Mouse (Mus musculus) ES-CJ7 (cell line): Measurements from ENCODE around the gene Arhgef25.

Experiments
- DNase-seq: peaks from one replicate; pipeline ENCODE4 v3.0.0; 2011; ENCODE audit warnings: low read depth, low spot score

The Arhgef25 gene

DNA sequence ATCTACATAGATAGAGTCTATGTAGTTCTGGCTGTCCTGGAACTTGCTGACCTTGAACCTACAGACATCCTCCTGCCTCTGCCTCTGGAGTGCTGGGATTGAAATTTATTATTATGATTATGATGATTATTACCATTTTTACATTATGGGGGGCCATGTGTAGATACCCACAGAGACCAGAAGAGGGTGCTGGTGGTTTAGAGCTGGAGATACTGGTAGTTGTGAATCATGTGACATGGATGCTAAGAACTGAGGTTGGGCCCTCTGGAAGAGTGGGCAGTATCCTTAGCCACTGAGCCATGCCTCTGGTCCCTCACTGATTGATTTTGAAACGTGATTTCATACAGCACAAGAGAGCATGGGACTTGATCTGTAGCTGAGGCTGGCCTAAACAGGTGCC, 3.4 kb downstream of the Arhgef25 start:
- peak; percentile 31 for DNase-seq

DNA sequence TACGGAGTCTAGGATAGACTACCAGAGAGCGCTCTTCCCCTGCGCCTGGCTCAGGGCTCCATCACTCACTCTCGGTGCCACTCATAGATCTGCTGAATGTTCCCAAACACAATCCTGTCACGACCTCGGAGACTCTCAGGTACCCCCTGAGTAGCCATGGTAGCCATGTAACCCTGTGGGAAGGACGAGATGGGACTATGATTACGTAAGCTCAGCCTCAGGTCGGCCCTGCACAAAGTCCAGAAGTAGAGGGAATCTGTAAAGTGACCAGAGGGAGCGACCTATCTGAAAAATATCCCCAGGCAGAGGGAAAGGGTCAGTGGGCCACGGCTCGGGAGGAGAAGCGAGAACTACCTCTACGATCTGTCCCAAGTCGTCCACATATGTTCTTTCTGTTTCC, 4.4 kb downstream of the Arhgef25 start:
- no peak for DNase-seq

DNA sequence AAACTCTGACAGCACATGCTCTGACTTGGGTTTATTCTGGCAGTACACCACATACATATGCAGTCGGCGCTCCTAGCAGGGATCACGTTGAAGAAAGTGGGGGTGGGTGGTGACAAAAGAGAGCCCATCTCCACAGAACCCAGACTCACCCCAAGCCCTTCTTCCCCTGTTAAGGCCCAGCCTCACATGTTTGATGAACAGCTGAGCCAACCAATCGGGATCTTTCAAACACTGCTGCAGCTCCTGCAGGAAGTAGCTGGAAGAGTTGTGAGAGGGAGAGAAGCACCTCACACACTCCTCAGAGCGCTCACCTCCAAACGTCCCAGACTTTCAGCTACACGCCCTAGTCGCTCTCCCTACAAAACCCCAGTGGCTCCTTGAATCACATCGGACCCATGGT, 4.8 kb downstream of the Arhgef25 start:
- peak; percentile 86 for DNase-seq

DNA sequence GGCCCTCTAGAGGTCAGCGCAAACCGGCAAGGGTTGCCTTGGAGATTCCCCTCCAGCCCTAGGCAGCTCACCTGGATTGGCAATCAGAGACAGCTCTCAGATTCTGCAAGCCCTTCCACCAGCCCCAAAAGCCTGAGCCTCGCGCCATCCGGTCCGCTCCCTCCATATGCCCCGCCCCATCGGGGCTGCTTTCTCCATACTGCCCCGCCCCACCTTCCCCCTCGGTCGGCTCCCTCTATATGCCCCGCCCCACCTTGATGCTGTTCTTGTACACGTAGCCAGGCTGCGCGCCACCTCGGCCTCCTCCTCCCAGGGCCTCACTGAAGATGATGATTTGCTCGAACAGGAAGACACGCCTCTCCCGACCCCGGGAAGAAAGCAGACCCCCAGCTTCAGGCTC, 6.1 kb downstream of the Arhgef25 start:
- DNase-seq: peak; percentile 93

DNA sequence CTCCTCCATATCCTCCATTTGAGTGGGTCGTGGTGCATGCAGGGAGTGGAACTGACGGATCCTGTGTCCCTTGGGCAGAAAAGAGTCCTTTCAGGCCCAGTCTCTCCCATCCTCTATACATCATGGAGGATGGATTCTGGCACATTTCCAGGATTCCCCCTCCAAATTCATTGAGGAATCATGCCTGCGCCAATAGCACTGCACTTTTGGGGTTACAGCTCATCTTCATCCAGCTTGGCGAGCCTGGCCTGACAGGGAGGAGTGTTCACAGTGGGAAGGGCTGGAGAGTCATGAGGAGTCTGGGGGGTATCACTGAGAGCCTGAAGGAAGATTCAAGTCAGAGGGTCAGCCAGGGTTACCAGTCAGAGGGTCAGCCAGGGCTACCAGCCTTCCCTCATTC, 7.3 kb downstream of the Arhgef25 start:
- DNase-seq: no peak

DNA sequence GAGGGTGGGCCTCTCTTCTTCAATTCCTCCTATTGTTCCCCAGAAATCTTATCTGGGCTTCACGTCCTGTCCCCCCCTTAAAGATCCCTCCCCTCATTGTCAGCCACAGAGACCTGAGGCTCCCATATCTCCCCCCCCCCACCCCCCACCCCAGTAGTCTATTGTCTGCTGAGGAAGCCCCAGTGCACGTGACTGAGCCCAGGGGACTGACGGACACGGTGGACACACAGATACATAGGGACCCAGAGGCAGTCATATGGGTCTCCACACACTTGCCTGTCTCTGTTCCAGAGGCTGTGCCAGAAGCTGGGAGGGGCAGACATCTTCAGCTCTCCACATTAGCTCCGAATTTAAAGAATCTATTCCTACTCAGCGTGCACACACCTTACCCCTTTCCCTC, 8.3 kb downstream of the Arhgef25 start:
- no peak for DNase-seq

DNA sequence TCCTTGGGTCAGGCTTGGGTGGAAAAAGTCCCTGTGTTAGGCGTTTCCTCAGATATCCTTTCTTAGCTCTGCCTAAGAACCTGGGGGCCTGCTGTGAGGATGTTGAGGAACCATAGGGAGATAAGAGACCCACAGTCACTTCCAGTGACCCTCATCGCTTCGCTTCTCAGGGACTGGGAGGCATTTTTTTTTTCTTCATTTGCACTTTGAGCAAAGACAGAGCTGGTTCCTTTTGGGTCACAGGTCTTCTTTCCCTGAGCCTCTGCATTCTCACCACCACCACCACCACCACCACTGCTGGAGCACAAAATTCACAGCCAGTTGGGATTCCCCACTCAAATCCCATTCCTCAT, 9.2 kb downstream of the Arhgef25 start:
- no peak for DNase-seq

DNA sequence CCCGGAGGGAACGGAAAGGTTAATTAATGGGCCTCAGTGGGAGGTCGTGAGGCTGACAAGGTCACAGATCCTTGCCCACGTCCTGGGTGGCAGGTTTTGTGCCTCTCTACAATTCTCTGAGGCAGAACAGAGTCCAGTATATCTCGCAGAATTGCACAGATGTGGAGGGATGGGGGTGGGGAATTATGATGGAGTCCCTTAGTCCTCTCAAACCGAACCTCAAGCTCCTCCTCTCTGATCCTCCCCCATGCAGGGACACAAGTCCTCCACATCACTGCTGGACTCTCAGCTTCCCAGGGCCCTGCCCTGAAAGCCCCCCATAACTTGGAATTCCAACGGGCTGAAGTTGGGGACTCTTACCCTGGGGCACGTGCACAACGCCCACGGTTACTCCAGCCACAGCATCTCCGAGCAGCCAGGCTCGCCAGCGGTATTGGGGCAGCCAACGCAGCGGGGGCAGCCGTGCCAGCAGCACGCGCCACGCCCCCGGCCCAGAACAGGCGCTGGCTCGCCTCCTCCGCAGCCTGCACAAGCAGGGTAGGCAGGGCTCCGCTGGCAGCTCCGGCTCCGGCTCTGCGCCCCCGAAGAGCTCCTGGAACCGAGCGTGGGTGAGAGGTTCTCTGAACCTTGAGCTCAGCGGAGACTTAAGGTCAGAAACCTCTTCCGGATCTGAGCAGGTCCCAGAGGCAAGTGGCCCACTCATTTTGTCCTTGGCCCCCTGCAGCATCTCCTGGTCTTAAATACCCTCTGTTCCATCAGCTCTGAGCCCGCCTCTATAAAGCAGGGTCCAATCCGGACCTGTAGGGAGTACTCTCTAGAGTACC, 9.8 kb downstream of the Arhgef25 start, which contains the start of gene Slc26a10:
Gene Slc26a10 (minus strand): TSS at position 775 of the 824 bp plus-strand sequence.
- no peak for DNase-seq

DNA sequence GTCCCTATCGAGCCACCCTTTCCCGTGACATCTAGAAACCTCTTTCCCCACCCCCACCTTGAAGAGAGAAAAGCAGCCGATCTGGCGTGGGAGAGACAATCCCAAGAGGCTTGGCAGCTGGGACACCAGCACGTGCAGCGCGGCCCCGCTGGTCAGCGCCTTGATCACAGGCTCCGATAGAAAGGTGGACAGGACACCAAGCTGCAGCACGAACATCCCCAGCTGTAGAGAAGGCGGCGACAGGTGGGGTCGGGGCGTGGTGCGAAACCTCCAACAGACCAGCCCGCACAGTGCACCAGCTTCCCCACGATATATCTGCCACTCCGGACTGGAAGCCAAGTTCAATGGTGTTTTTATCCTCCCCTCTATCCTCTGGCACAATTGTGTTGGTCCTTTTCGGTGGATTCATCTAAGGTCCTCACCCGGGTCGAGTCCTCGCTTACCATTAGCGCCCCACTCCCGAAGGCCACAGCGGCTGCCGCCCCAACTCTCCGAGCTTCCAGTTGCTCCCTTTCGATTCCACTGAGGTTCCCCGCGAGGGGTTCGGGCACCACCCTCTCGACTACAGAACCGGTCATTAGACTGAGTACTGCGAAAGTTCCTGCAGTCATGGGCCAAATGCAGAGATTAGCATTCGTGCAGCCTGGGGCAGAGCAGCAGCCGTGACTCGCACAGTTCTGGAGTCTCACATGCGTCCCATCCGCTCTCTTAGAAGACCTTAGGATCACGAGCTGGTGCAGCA, 11.4 kb downstream of the Arhgef25 start:
- no peak for DNase-seq

DNA sequence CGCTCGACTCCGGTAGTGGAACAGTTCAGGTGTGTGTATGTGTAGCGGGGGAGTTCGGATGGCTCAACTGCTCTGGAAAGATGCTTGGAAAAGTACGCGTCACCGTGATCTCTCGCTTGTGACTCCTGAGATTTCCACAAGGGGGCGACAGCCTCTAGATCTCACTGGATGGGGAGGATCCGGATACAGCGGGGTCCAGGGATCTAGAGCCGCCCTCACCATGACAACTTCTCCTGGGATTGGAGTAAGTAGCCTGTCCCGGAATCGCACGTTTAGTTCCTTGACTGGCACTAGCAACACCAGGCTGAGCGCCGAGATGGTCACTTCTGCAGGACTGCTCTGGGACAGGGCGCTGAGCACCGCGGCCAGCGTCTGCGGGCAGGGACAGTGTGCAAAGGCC, 12.2 kb downstream of the Arhgef25 start:
- DNase-seq: peak; percentile 91

DNA sequence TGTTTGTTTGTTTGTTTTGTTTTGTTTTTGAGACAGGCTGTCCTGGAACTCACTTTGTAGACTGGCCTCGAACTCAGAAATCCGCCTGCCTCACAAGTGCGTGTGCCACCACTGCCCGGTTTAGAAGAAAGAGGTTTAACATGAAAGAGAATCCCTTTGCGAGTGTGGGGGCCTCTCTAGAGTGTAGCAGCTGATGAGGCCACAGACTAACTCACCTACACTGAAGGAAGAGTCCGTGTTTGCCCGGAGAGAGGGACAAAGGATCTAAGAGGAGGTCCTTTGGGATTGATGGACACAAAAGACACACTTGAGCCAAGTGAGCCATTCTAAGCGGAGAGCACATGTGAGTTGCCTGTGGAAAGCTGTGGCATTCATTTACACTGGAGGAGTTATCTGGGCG, 12.6 kb downstream of the Arhgef25 start:
- no peak for DNase-seq

DNA sequence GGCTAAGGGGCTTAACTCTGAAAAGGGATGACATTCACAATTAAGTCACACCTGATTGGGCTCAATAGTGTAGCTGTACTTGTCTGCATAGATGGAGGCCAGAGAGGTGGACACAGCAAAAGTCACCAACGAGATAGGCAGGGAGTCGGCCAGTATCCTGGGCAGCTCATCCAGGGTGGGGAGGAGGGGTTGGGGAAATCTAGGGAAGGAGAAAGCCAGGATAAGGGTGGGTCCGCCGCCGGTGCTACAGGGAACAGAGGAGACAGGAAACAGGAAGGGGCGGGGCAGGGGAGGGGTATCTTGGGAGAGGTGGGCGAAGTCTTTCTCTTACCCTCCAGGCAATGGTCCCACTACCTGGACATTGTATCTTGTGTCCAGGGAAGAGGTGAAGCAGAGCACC, 13.1 kb downstream of the Arhgef25 start:
- peak; percentile 60 for DNase-seq

DNA sequence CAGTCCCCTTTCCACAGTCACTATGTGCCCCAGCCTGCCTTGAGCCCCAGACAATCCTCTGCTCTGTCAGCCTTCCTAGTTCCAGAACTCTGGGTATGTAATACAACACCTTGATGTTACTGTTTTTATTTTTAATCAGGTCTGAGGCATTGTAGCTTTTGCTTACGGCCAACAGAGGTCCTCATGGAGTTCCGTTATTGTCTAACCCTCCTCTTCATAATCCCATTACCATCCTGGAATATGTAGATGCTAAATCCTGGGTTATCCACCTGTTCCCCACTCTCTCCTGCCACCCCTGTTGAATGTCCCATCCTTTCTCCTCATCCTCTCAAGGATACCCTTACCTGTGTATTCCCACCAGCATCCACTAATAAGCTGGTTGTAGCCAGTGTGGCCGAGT, 13.7 kb downstream of the Arhgef25 start:
- DNase-seq: no peak

DNA sequence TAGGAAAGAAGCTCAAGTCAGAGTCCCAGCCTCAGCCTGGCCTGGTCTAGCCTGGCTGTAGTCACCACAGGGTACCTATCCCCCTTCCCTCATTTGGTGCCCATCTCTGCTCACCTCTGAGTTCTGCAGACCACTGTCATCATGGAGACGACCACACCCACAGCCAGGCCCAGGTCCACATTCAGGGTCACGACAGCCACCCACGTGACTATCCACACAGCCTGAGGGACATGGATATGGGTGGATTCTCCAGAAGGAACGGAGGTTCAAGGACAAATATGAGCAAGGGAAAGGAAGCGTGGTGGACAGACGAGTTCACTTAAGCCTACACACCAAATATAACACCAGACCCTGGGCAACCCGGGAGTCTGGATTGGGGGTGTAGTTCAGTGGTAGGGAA, 15.7 kb downstream of the Arhgef25 start:
- DNase-seq: no peak

DNA sequence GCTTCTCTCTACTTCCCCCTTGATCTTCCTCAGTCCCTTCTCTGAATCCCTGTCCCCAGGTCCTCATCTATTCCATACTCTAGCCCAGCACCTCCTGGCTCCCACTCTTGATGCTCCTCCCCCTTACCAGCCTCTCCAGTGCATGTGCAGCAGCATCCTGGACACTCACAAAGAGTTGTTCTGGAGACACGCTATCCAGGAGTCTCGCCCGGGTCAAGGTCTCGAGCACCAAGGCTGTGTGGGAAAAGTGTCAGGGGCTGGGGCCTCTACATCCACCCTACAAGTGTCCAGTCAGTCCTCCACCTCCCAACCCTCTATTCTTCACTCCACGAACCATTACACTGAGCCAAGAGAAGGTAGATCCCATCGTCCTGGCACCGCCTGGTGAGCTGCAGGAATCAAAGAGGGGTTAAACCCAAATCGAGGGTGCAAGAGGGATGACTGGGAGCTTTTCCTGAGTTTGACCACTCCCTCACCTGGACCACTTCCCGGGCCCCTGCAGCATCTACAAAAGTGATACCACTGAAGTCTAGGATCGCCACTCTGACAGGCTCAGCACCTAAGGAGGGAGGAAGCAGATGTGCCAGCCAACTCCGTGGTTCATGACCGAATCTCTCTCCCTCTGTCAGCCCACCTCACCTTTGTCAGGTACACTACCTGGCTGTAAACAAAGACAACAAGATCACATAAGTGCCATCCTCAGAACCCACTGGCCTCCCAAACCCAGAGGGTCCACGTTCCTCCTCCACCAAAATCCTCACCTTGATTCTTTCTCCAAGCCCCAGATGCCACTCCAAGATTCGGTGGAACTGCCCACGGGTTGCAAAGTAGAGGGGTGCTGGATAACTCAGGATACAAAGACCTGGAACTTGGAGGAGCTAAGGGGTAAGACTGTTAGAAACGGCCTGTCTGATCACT, 16.5 kb downstream of the Arhgef25 start:
- DNase-seq: no peak

DNA sequence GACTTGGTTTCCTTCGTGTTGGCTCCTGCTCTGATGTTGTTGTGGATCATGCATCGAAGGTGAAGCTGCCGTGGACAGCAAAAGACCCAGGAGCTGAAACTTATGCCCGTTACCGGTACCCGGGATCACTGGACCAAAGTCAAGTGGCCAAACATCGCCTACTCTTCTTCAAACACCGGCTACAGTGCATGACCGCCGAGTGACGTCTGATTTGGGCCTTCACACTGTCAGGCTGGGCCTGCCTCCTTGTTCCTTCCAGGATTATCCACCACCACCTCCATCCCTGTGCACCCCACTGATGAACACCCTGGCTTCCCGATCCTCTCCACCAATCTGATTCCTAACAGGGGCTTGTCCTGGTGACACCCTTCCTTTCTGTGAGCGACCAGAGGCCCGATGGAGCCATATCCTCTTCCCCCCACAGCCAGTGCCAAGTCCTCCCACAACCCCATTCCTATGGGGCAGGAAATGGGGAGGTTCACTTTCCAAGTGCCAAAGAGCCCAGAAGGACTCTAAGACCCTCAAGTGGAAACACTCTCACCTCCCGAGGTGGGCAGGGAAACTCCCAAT, 18.2 kb downstream of the Arhgef25 start:
- DNase-seq: peak; percentile 7

DNA sequence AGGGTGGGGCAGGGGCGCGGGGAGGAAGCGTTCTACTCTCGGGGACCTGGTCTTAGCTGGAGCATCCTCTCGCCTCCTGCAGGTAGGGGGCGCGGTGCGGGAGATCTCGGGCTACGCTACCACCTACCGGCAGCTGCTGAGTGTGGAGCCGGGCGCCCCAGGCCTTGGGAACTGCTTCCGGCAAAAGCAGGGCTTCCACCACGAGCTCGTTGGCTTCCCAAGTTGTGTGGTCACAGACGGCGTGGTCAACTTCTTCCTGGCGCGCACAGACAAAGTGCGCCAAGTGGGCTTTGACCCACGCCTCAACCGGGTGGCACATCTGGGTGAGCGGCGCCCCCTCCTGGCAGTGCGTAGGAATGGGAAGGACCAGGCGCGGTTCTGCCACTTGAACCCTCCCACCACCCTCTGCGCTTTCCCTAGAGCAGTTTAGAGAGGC, 19.0 kb downstream of the Arhgef25 start:
- DNase-seq: peak; percentile 89

DNA sequence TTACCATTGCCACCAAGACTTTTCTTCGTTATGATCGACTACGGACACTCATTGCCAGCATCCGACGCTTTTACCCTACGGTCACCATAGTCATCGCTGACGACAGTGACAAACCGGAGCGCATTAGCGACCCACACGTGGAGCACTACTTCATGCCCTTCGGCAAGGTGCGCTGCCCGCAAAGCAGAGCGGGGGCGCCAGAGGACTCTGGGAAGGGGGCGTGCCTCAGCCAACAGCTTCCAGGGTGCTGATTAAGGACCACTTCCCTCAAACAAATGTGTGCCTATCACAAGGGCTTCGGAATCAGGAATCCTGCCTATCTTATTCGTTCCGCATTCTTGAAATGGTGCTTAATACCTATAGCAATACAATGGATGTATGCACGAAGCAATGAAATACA, 19.9 kb downstream of the Arhgef25 start:
- DNase-seq: peak; percentile 74

DNA sequence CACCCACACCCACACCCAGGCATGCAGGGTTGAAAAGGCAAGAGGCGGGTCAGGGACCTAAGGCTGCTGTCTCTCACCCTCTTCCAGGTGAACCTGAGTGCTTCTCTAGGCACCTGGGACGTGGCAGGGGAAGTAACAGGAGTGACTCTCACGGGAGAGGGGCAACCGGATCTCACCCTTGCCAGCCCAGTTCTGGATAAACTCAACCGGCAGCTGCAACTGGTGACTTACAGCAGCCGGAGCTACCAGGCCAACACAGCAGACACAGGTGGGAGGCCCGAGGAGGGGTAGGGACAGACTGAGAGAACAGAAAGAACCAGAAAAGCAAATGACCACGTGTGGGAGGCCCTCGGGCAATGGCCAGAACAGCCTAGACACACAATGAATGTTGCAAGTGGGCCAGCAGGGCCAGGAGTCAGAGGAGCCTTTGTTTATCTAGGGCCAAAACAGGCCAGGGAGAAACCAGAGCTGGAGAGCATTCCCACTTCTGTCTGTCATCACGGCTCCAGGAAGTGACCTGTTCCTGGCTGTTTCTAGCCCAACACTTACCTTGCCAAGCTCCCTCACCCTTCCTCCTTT, 22.2 kb downstream of the Arhgef25 start:
- DNase-seq: no peak

DNA sequence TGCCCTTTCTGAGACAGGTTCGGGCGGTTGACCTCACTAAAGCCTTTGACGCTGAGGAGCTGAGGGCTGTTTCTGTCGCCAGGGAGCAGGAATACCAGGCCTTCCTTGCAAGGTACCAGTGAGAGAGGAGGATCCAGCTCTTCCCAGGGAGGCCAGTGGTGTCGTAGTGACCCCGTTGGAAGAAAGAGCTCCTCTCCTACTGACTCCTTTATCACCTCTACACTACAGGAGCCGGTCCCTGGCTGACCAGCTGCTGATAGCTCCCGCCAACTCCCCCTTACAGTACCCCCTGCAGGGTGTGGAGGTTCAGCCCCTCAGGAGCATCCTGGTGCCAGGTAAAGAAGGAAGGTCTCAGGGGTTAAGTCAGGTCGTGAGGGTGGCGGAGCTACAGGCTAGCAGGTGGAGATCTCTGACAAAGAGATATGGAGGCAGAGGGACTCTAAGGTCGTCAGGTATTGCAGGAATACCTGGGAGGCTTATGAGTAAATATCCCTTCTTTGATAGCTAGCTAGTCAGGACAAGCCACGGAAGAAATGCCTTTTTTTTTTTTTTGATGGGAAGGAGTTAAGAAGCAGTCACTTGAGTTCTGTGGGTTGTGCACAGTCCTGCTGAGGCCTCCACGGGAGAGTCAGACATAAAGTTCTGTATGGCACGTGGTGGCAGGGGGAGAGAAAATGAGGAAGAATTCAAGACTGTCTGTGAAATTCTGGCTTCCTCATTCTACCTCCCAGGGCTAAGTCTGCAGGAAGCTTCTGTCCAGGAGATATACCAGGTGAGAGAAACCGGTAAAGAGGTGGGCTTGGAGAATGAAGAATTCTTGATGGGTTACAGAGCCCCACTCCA, 22.9 kb downstream of the Arhgef25 start:
- no peak for DNase-seq

DNA sequence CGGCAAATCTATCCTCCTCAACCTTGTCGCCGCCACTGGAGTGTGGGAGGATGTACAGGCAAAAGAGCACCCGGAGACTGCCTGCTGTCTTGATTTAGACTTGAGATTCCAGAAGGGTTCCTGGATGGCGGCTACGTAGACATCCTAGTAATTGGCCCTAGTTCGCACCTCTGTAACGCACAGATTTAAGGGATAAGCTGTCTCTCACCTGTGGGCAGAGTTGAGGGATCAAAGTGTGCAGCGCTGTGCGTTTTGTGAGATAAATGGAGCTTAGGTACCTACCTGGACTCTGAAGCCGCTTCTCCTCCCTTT, 23.5 kb downstream of the Arhgef25 start:
- no peak for DNase-seq
